In the genomic region with DNA sequence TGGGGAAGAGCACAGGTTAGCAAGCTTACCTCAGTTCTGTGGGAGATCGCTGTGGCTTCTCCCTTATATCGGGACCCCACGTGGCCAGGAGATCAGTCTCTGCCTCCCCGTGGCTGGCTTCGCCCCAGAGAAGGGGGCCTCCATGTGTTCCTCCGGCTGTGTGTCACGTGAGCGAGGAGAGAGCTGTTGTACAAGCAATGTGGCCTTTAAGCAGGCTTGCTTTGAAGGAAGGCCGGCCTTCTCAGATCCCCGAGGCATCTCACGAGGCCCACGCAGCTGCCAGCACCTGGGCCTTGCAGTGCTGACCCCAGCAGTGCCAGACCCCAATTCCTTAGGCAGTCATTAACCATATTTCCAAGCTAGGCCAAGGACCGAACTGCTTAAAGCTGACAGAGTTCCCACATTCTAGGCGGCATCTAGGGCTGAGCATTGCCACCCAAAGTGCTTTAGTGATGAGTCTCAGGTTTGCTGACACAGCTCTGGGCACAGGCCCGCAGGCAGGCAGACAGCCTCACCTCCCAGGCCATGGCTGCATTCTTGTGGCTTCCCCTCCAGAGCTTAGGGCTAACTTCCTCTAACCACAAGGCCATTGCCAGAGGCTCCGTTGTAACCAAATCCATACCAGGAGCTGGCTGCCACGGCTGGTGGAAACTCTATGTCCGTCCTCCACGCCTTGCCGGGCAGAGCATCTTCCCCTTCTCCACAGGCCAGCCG, we compare ENCODE assay signal across 17 mouse cellular contexts. TPM values are rescaled to one million over a fixed set of nuclear protein-coding genes. Genes with fewer than 3 reads are reported as not detected.
A peak's percentile ranks its signal among the peaks of the same experiment; 100 is the strongest.
DNase-seq lines count a peak whose midpoint lies in the region; ATAC-seq and TF ChIP-seq lines count a peak whose summit lies in the region.
"Had no signal": no experiment of that assay in that cellular context is flagged by ENCODE, and none has a peak within 500 bp of the region (broad histone marks: within the 10 kb centered on the region; RNA-seq: fewer than 3 reads in every experiment).

No protein-coding gene starts in this region.

- no peaks in the 10 kb centered on the region for H3K36me3 ChIP-seq in hindbrain, embryonic 16.5 days (ENCODE audit: control insufficient read depth, insufficient read depth, low read length)
- no peaks in the 10 kb centered on the region for H3K36me3 ChIP-seq in hindbrain, embryonic 13.5 days
- H3K36me3 ChIP-seq in E14TG2a.4 (ENCODE audit: insufficient read depth, low read length), result no peaks in the 10 kb centered on the region
- H3K36me3 ChIP-seq in embryonic facial prominence, embryonic 12.5 days, result peaks cover 18% of the 10 kb centered on the region
- H3K36me3 ChIP-seq in limb, embryonic 13.5 days, result peaks cover 26% of the 10 kb centered on the region
- H3K36me3 ChIP-seq: heart, embryonic 13.5 days; liver, embryonic 15.5 days had no signal

- no peaks in the 10 kb centered on the region for H3K27me3 ChIP-seq in hindbrain, embryonic 16.5 days (replicated peaks; ENCODE audit: control insufficient read depth, insufficient read depth, low read length)
- H3K27me3 ChIP-seq in hindbrain, embryonic 13.5 days, result no peaks in the 10 kb centered on the region
- peaks cover 35% of the 10 kb centered on the region for H3K27me3 ChIP-seq in E14TG2a.4 (ENCODE audit: insufficient read depth, low read length)
- H3K27me3 ChIP-seq in embryonic facial prominence, embryonic 12.5 days, result no peaks in the 10 kb centered on the region
- no peaks in the 10 kb centered on the region for H3K27me3 ChIP-seq in limb, embryonic 13.5 days
- H3K27me3 ChIP-seq: liver, embryonic 15.5 days had no signal

- no peak overlapping the region for H3K27ac ChIP-seq in hindbrain, embryonic 16.5 days (ENCODE audit: low read depth, low read length)
- H3K27ac ChIP-seq in hindbrain, embryonic 13.5 days, result no peak overlapping the region
- H3K27ac ChIP-seq in embryonic facial prominence, embryonic 12.5 days, result peak overlapping the region; percentile 79
- peak overlapping the region; percentile 56; the same call in 1 of the 2 replicates for H3K27ac ChIP-seq in limb, embryonic 13.5 days
- H3K27ac ChIP-seq: heart, embryonic 13.5 days; hindbrain, embryonic 14.5 days; layer of hippocampus, adult 2 months; liver, embryonic 15.5 days had no signal

- no peaks in the 10 kb centered on the region for H3K9me3 ChIP-seq in hindbrain, embryonic 16.5 days (ENCODE audit: control insufficient read depth, low read length)
- H3K9me3 ChIP-seq in hindbrain, embryonic 13.5 days, result no peaks in the 10 kb centered on the region
- H3K9me3 ChIP-seq in E14TG2a.4 (ENCODE audit: low read length), result no peaks in the 10 kb centered on the region
- no peaks in the 10 kb centered on the region for H3K9me3 ChIP-seq in embryonic facial prominence, embryonic 12.5 days
- H3K9me3 ChIP-seq in limb, embryonic 13.5 days, result no peaks in the 10 kb centered on the region
- H3K9me3 ChIP-seq: heart, embryonic 13.5 days; liver, embryonic 15.5 days had no signal

- no peak for TF ChIP-seq CTCF in E14TG2a.4 (conservative IDR thresholded peaks at IDR 0.05; ENCODE audit: low read length)

- H3K4me1 ChIP-seq in hindbrain, embryonic 16.5 days (ENCODE audit: control insufficient read depth, insufficient read depth, low read depth, low read length), result peaks cover 4% of the 10 kb centered on the region
- peaks cover 36% of the 10 kb centered on the region for H3K4me1 ChIP-seq in hindbrain, embryonic 13.5 days (replicated peaks)
- peaks cover 52% of the 10 kb centered on the region for H3K4me1 ChIP-seq in E14TG2a.4 (replicated peaks; ENCODE audit: low read depth, low read length)
- peaks cover 39% of the 10 kb centered on the region for H3K4me1 ChIP-seq in embryonic facial prominence, embryonic 12.5 days
- H3K4me1 ChIP-seq in limb, embryonic 13.5 days, result peaks cover 53% of the 10 kb centered on the region

- H3K9ac ChIP-seq in hindbrain, embryonic 16.5 days (ENCODE audit: low read depth, low read length), result peak overlapping the region; percentile 23; the same call in 1 of the 2 replicates
- H3K9ac ChIP-seq in hindbrain, embryonic 13.5 days, result no peak overlapping the region
- no peak overlapping the region for H3K9ac ChIP-seq in embryonic facial prominence, embryonic 12.5 days
- H3K9ac ChIP-seq in limb, embryonic 13.5 days, result no peak overlapping the region
- H3K9ac ChIP-seq: heart, embryonic 13.5 days; hindbrain, embryonic 14.5 days; liver, embryonic 15.5 days had no signal

- H3K4me2 ChIP-seq in hindbrain, embryonic 16.5 days (ENCODE audit: low read length), result no peak overlapping the region
- no peak overlapping the region for H3K4me2 ChIP-seq in hindbrain, embryonic 13.5 days
- H3K4me2 ChIP-seq in embryonic facial prominence, embryonic 12.5 days (replicated peaks), result no peak overlapping the region
- H3K4me2 ChIP-seq in limb, embryonic 13.5 days (replicated peaks), result peak overlapping the region; percentile 12; the same call in 1 of the 2 replicates
- H3K4me2 ChIP-seq: heart, embryonic 13.5 days; hindbrain, embryonic 14.5 days; liver, embryonic 15.5 days had no signal

- DNase-seq in retina, embryonic 14.5 days (ENCODE audit: low spot score), result no peak
- no peak for DNase-seq in spleen, adult 18-20 months
- DNase-seq: adrenal gland, adult 2 months; cerebellum, adult 8-10 months; gastrocnemius, postnatal 14 days; kidney, adult 8-10 months; right cerebral cortex, postnatal 14 days had no signal

- ATAC-seq in hindbrain, embryonic 16.5 days, result no peak
- ATAC-seq in hindbrain, embryonic 13.5 days (ENCODE audit: low FRiP score), result no peak
- no peak for ATAC-seq in embryonic facial prominence, embryonic 12.5 days (ENCODE audit: insufficient number of reproducible peaks, insufficient read depth, low FRiP score, low TSS enrichment)
- peak; percentile 31 for ATAC-seq in limb, embryonic 13.5 days (ENCODE audit: low FRiP score, low read depth)
- ATAC-seq: forebrain, embryonic 14.5 days had no signal

- WGBS in hindbrain, embryonic 16.5 days, result 67% methylated on average over 21 of the region's 21 CpGs
- WGBS in hindbrain, embryonic 13.5 days, result 78% methylated on average over 21 of the region's 21 CpGs
- WGBS in embryonic facial prominence, embryonic 12.5 days, result 42% methylated on average over 21 of the region's 21 CpGs
- WGBS in limb, embryonic 13.5 days, result 45% methylated on average over 21 of the region's 21 CpGs

- H3K4me3 ChIP-seq in hindbrain, embryonic 16.5 days (ENCODE audit: low read length), result no peak overlapping the region
- H3K4me3 ChIP-seq in hindbrain, embryonic 13.5 days, result no peak overlapping the region
- peak overlapping the region; percentile 20; the same call in 1 of the 2 replicates for H3K4me3 ChIP-seq in E14TG2a.4 (replicated peaks; ENCODE audit: low read length)
- no peak overlapping the region for H3K4me3 ChIP-seq in embryonic facial prominence, embryonic 12.5 days
- no peak overlapping the region for H3K4me3 ChIP-seq in limb, embryonic 13.5 days
- H3K4me3 ChIP-seq: heart, embryonic 13.5 days; layer of hippocampus, adult 2 months; liver, embryonic 15.5 days had no signal

RNA-seq across cellular contexts. Expression of a gene that starts 53.2 kb away (rescaled TPM):
- polyA plus RNA-seq in hindbrain, embryonic 16.5 days (2015; fragmentation: Nextera tagmentation; extraction: Ambion mirVana), result 1.8 and 2.6 TPM in 2 replicates
- 0.88 and 1.2 TPM in 2 replicates for polyA plus RNA-seq in hindbrain, embryonic 13.5 days (2015; fragmentation: Nextera tagmentation; extraction: Ambion mirVana)
- polyA plus RNA-seq in embryonic facial prominence, embryonic 12.5 days (2016; fragmentation: Nextera tagmentation; extraction: Ambion mirVana), result 6.0 TPM in 2 replicates
- 4.5 and 4.6 TPM in 2 replicates for polyA plus RNA-seq in limb, embryonic 13.5 days (2015; fragmentation: Nextera tagmentation; extraction: Ambion mirVana)

Comparison
In these comparisons a context has a peak if more than half of its experiments do, and no peak if none do; other contexts are left out.
1. H3K27ac ChIP-seq: peak in embryonic facial prominence, embryonic 12.5 days (single experiment) and limb, embryonic 13.5 days (single experiment); none in hindbrain, embryonic 16.5 days (single experiment) and hindbrain, embryonic 13.5 days (single experiment).